Mouse (Mus musculus): ENCODE results near the gene Ube2o. TPM values are rescaled to one million over a fixed set of nuclear protein-coding genes. Genes with fewer than 3 reads are reported as not detected.

Gene Ube2o
- polyA plus RNA-seq, 1 experiment from 2014 or later = 32.5 TPM

DNA sequence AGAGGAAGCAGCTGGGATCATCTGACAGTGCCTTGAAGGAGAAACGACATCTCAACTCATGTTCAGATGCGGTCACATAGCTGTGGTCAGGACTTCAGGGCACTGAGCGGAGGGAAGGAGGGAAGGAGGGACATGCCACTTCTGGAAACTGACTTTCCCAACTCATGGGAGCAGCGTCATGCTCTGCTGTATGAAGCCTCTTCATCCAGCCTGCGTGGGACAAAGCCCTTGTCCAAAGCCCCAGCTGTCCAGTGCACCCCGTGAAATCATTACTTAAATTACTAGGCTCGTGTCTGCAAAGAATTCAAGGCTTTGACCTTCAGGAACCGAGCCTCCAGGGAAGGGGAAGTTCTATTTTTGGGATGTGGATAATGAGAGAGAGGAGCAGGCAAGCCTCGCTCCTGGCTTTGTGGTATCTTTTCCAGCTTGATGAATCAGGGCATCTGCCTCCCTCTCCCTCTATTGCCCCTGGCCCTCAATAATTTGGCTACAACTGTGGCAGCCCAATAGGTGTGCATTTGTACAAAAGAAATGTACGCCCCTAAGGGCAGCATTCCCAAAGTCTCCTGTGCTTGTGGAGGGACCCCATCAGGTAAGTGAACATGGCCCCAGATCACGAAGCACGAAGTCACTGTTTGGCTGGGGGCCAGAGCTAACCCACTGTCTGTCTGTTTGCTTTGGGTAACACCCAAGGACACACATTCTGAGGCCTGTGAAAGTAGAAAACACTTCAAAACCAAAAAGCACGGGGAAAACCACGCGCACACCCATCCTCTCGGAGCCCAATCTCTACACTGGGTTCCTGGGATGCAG lies 58.2 kb downstream of the Ube2o start:
- ATAC-seq = no peak
- ChIA-PET CTCF (interaction anchor here (0.8 to 1.4 kb wide), 2 partner anchors 22 to 29 kb away, joined by 3 to 4 read pairs; partner anchors contain the start of gene Prpsap1), POLR2A (interaction anchor here (0.5 kb wide), 1 partner anchor 20 kb away, joined by 3 read pairs; no protein-coding TSS in a partner anchor)
- in situ Hi-C loops (cut with MboI; ENCODE audit: low pct_unique_long_range_greater_than_20kb) = no loop called here
- DNase-seq (ENCODE audit: low read depth, low spot score) = no peak
- no peaks in the 10 kb centered on the region for H3K27me3 ChIP-seq
- no peak for TF ChIP-seq CTCF (IDR thresholded peaks at IDR 0.05)

DNA sequence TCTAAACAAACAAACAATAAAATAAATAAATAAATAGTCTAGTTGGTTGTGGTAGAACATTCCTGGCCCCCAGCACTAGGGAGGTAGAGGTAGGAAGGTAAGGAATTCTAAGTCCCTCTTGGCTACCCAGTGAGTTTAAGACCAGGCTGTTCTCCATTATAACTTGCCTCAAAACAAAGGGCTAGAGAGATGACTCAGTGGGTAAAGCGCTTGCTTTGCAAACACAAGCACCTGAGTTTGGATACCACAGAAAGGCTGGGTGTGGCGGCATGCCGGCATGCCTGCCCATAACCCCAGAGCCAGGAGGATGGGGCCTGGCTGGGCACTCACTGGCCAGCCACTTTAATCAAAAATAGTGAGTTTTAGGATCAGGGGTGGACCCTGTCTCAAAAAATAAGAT lies 59.2 kb downstream of the Ube2o start:
- no peak for ATAC-seq
- H3K27me3 ChIP-seq = no peaks in the 10 kb centered on the region
- POLR2A ChIA-PET = no interaction called here
- DNase-seq (ENCODE audit: low read depth, low spot score) = no peak
- no peak for TF ChIP-seq CTCF (IDR thresholded peaks at IDR 0.05)
- in situ Hi-C loops (cut with MboI; ENCODE audit: low pct_unique_long_range_greater_than_20kb) = no loop called here
- CTCF ChIA-PET = interaction anchor here (1.0 kb wide), 1 partner anchor 32 kb away, joined by 3 read pairs; no protein-coding TSS in a partner anchor

DNA sequence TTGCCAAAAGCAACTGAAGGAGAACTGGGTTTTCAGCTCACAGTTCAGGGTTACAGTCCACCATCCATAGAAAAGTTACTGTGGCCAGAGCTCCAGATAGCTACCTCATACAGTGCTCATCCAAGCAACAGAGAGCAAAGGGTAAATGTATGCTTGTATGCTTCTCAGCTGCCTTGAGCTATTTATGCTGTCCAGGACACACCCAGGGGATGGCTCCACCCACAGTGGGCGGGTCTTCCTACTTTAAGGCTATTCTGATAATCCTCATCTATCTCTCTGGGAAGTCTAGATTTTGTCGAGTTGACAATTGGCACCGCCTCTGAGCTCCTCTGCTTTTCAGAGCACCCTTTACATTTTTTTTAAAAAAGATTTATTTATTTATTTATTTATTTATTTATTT lies 60.1 kb downstream of the Ube2o start:
- no peak for DNase-seq (ENCODE audit: low read depth, low spot score)
- in situ Hi-C loops (cut with MboI; ENCODE audit: low pct_unique_long_range_greater_than_20kb) = no loop called here
- POLR2A ChIA-PET = no interaction called here

DNA sequence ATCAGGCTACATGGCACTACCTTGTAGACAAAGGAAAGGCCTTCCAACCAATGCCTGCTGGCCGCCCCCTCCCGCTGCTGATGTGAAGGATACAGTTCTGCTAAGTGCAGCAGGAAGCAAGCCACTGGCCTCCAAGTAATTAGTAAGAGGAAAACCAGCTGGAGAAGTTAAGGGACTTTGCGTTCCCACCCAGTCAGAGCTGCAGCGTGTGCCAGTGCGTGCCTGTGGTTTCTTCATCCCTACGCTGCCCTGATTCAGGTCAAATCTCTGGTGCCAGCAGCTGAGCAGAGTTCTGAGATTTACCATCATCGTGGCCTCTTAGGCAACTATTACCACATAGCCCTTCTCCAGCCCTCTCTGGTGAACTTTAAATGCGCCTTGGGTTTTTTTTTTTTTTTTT lies 62.8 kb downstream of the Ube2o start:
- POLR2A ChIA-PET = no interaction called here
- H3K27me3 ChIP-seq = no peaks in the 10 kb centered on the region
- DNase-seq (ENCODE audit: low read depth, low spot score) = no peak
- no peak for TF ChIP-seq CTCF (IDR thresholded peaks at IDR 0.05)
- in situ Hi-C loops (cut with MboI; ENCODE audit: low pct_unique_long_range_greater_than_20kb) = no loop called here
- no peak for ATAC-seq
- CTCF ChIA-PET = no interaction called here

More for the DNA sequence above, 60.1 kb downstream of the Ube2o start:
- no peak for ATAC-seq
- CTCF ChIA-PET = interaction anchor here (1.0 kb wide), 1 partner anchor 31 kb away, joined by 3 read pairs; no protein-coding TSS in a partner anchor
- TF ChIP-seq CTCF (IDR thresholded peaks at IDR 0.05) = no peak
- H3K27me3 ChIP-seq = no peaks in the 10 kb centered on the region

DNA sequence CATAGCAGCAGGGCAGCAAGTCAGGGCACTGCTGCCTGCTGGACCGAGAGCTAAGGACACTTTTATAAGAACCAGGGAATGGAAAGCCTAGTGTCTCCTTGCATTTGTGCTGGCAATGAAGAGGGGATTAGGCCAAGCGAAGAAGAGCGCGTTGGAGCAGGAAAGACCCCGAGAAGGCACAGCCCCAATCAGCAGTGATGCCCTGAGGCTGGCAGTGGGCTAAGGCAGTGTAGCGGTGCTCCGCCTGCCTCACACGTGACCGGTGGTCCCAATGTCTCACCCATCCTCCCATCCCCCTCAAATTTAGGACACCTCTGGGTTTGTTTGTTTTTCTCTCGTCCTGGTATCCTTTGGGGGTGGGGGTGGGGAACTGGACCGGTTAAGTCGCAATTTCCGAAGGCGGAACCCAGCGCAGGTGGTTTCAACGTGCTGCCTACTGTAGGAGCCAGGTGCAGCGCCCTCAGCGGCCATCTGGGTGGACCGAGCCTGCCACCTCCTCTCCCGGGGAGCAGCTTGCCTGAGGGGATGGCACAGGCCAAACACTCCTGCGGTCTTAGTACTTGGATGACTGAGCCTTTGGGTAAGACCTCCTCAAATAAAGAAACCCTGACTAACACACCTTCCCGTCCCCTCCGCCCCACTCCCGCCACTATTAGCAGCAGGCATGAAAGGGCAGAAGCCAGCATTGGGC lies 65.8 kb downstream of the Ube2o start:
- TF ChIP-seq CTCF (IDR thresholded peaks at IDR 0.05) = no peak
- ChIA-PET POLR2A (no interaction called here), CTCF (interaction anchor here (1.1 kb wide), 1 partner anchor 37 kb away, joined by 3 read pairs; no protein-coding TSS in a partner anchor)
- in situ Hi-C loops (cut with MboI; ENCODE audit: low pct_unique_long_range_greater_than_20kb) = no loop called here
- no peaks in the 10 kb centered on the region for H3K27me3 ChIP-seq
- DNase-seq (ENCODE audit: low read depth, low spot score) = no peak
- ATAC-seq = no peak

DNA sequence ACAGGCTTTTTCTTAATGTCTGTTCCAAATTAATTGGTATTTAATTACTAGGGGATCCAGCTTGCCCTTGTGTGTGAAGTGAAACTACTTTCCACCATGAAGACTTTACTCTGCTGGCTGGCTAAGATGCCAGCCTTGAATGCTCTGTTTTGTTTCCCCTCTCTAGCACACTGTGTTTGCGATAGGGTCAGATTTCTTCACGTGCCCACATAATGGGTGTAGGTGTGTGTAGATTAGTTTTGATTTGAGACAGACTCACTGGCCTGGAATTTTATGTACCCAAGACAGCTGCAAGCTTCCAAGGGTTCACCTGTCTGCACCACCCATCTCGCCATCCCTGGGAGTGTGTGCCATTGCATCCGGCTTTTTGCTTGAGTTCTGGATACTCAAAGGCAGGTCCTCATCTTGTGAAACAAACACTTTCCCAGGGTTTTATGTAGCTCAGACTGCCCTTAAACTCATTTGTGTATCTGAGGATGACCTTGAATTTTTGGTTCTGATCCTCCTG lies 67.7 kb downstream of the Ube2o start:
- ATAC-seq (no peak), DNase-seq (ENCODE audit: low read depth, low spot score) (no peak)
- in situ Hi-C loops (cut with MboI; ENCODE audit: low pct_unique_long_range_greater_than_20kb) = no loop called here
- H3K27me3 ChIP-seq = no peaks in the 10 kb centered on the region
- no peak for TF ChIP-seq CTCF (IDR thresholded peaks at IDR 0.05)
- POLR2A ChIA-PET = no interaction called here
- CTCF ChIA-PET = interaction anchor here (0.8 to 1.7 kb wide), 3 partner anchors 13 to 30 kb away, joined by 3 to 8 read pairs (median 3); no protein-coding TSS in a partner anchor

DNA sequence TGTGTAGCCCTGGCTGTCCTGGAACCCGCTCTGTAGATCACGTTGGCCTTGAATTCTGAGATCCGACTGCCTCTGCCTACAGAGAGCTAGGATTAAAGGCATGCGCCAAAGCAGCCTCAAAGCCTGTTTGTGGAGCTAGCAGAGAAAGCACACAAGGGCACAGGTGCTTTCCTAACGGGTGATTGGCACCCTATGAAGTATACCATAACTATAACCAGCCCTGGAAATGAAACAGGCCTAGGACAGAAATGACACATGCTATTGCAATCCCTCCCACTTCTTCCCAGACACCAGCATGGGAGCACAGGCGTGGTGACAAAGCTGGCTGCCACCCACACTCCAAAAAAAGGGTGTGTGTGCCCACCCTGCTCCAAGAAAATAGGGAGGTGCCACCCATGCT lies 68.3 kb downstream of the Ube2o start:
- TF ChIP-seq CTCF (IDR thresholded peaks at IDR 0.05) = no peak
- H3K27me3 ChIP-seq = no peaks in the 10 kb centered on the region
- no peak for ATAC-seq
- POLR2A ChIA-PET = no interaction called here
- CTCF ChIA-PET = interaction anchor here (0.8 to 1.7 kb wide), 2 partner anchors 12 to 15 kb away, joined by 3 to 8 read pairs; no protein-coding TSS in a partner anchor
- DNase-seq (ENCODE audit: low read depth, low spot score) = no peak
- in situ Hi-C loops (cut with MboI; ENCODE audit: low pct_unique_long_range_greater_than_20kb) = no loop called here

DNA sequence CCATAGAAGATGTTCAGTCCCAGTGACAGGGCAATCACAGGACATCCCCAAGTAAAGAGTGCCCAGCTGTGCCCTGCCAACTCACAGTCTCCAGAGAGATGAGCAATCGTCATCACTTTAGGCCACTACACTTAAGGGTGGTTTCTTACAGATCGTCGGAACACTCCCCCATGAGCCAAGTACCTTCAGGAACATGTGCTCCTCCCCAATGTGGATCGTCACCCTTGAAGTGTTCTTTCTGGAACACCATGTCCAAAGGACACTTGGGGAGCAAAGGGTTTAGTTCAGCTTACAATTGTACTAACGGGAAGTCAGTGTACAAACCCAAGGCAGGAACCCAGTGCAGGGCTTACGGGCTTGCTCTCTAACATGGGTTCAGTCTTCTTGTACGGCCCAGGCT lies 69.1 kb downstream of the Ube2o start:
- ATAC-seq = no peak
- ChIA-PET POLR2A (no interaction called here), CTCF (interaction anchor here (1.3 kb wide), 1 partner anchor 15 kb away, joined by 3 read pairs; no protein-coding TSS in a partner anchor)

DNA sequence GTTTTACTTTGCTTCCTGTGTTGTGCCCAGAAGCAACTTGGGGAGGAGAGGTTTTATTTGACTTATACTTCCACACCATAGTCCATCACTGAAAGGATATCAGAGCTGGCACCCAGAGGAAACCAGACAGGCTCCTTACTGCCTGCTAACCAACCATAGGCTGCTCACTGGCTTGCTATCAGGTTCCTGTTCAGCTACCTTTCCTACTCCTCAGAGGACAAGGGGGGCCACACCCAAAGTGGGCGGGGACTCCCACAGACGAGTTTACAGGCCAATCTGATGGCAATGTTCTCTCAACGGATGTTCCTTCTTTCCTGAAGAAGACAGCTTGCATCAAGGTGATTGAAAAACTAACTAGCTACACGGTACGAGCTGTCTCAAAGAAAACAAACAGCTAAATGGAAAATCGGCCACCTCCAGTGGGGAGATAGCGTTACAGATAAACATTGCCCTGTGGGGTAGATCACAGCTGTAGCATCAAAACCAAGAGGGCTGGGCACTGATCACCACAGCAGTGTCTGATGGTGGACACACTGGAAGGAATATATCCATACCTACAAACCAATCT lies 69.9 kb downstream of the Ube2o start:
- ChIA-PET CTCF (interaction anchor here (1.3 kb wide), 1 partner anchor 16 kb away, joined by 3 read pairs; no protein-coding TSS in a partner anchor), POLR2A (no interaction called here)
- no peaks in the 10 kb centered on the region for H3K27me3 ChIP-seq
- ATAC-seq (no peak), DNase-seq (ENCODE audit: low read depth, low spot score) (no peak)
- no peak for TF ChIP-seq CTCF (IDR thresholded peaks at IDR 0.05)
- in situ Hi-C loops (cut with MboI; ENCODE audit: low pct_unique_long_range_greater_than_20kb) = no loop called here

More for the DNA sequence above, 69.1 kb downstream of the Ube2o start:
- no peak for DNase-seq (ENCODE audit: low read depth, low spot score)
- no peak for TF ChIP-seq CTCF (IDR thresholded peaks at IDR 0.05)
- in situ Hi-C loops (cut with MboI; ENCODE audit: low pct_unique_long_range_greater_than_20kb) = no loop called here
- H3K27me3 ChIP-seq = no peaks in the 10 kb centered on the region

DNA sequence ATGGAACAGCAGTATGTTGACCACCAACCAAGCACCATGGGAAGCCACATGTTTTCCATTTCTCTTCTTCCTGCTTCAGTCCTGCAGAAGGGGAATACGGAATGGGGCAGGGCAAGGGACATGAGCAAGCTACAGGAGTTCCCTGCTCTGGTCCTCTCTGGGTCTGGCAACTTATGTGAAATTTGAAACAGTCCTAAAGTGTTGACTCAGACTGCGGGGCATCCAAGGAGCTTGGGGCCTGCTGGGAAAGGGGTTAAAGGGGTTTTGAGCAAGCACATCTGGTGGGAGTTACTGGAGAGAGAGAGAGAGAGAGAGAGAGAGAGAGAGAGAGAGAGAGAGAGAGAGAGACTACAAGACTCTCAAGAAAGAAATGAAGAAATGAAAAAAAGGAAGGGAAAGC lies 72.6 kb downstream of the Ube2o start:
- ChIA-PET CTCF (no interaction called here), POLR2A (no interaction called here)
- no peak for ATAC-seq
- no peak for DNase-seq (ENCODE audit: low read depth, low spot score)
- no peaks in the 10 kb centered on the region for H3K27me3 ChIP-seq
- no peak for TF ChIP-seq CTCF (IDR thresholded peaks at IDR 0.05)
- in situ Hi-C loops (cut with MboI; ENCODE audit: low pct_unique_long_range_greater_than_20kb) = no loop called here
